Mouse (Mus musculus) testis, adult 2 months (tissue): ENCODE results near the gene Rassf4. TPM values are rescaled to one million over a fixed set of nuclear protein-coding genes. Genes with fewer than 3 reads are reported as not detected.
A peak's percentile ranks its signal among the peaks of the same experiment; 100 is the strongest.
"Not testable (repeated sequence)": the region's sequence is repeated elsewhere in the genome, so short reads cannot be mapped to it uniquely, and the experiment has no call there.

Experiments used
- H3K27ac ChIP-seq: fragments of 200-500 bp; 2 replicates; pipeline ENCODE4 v1.5.1; 2012; ENCODE audit warnings: low read depth, low read length; ENCODE audit not compliant: control insufficient read depth, insufficient read depth
- H3K27me3 ChIP-seq: fragments of 200-500 bp; 2 replicates; pipeline ENCODE4 v1.6.1; 2012; ENCODE audit warnings: mild to moderate bottlenecking, low read length, moderate library complexity; ENCODE audit not compliant: control insufficient read depth, insufficient read depth
- H3K36me3 ChIP-seq: fragments of 200-500 bp; 2 replicates; pipeline ENCODE4 v1.6.1; 2012; ENCODE audit warnings: mild to moderate bottlenecking, low read length; ENCODE audit not compliant: control insufficient read depth, insufficient read depth
- H3K4me1 ChIP-seq: fragments of 200-500 bp; 2 replicates; pipeline ENCODE4 v1.6.1; 2012; ENCODE audit warnings: low read length; ENCODE audit not compliant: control insufficient read depth, insufficient read depth
- H3K4me3 ChIP-seq: fragments of 200-500 bp; 2 replicates; pipeline ENCODE4 v1.5.1; 2012; ENCODE audit warnings: low read depth, mild to moderate bottlenecking, low read length, moderate library complexity, mixed read lengths; ENCODE audit not compliant: control insufficient read depth
- CTCF ChIP-seq: fragments of 200-500 bp; IDR thresholded peaks from 2 replicates; pipeline ENCODE4 v1.5.1; 2012; ENCODE audit warnings: low read depth, mild to moderate bottlenecking, inconsistent platforms, low read length, moderate library complexity; ENCODE audit not compliant: control insufficient read depth, insufficient read depth, insufficient replicate concordance
- POLR2A ChIP-seq: fragments of 200-500 bp; IDR thresholded peaks from 2 replicates; pipeline ENCODE4 v1.6.1; 2012; ENCODE audit warnings: low read depth, mild to moderate bottlenecking, inconsistent platforms, low read length, moderate library complexity; ENCODE audit not compliant: control insufficient read depth
- polyA plus RNA-seq: library from polyadenylated mRNA; depleted of rRNA; stranded (reverse); fragments of >200 nt; gene quantifications from 2 replicates; pipeline ENCODE4 v1.2.3, GENCODE M21; 2012; rRNA removed

Rassf4 gene
- polyA plus RNA-seq, 1 experiment, result 1.2 TPM

DNA sequence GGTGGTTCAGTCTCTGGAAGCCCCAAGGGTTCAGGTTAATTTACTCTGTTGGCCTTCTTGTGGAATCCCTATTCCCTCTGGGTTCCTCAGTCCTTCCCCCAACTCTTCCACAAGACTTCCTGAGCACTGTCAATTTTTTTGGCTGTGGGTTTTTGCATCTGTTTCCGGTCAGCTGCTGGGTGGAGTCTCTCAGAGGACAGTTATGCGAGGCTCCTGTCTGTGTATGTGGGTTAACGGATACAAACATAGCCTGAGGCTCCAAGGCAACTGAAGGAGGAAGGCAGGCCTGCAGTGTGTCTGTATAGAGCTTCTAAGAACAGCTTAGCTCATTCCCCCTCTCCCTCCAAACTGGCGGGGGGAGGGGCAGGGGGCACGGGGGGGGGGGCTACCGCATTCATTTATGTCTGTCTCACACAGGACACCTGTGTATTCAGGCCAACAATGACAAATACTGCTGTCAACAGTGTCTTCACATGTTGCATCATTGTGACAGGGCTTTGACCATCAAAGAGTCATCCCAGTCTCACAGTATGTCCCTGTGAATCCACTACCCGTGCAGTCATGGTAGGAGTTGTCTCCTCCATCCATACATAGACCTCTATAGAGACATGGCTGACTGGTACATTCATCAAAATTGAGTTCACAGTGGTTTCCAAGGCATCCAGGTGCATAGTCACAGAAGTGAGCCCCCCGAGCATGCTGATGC lies 52.3 kb downstream of the Rassf4 start:
- Histone ChIP-seq H3K4me3 (no peak overlapping the region), H3K4me1 (no peaks in the 10 kb centered on the region), H3K27me3 (no peaks in the 10 kb centered on the region), H3K27ac (no peak overlapping the region), H3K36me3 (no peaks in the 10 kb centered on the region)
- TF ChIP-seq POLR2A (no peak), CTCF (no peak)

DNA sequence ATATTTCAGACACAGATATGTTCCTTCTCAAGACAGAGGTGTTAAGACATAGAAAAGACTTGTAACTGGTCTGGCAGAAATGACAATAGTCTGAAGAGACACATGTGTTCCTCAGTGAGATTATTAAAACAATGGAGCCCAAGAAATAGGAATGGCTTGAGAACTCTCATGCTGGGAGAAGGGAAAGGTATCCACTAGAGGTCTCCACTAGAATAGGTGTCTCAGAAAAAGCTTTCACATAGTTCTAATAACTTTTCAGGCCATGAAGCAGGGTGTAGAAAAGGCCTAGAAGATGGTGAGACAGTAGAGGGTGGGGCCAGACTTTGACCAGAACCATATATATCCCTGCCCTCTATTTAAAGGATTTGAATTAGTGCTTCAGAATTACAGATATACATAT lies 55.7 kb downstream of the Rassf4 start:
- TF ChIP-seq POLR2A (no peak), CTCF (no peak)
- no peaks in the 10 kb centered on the region for H3K27me3 ChIP-seq

DNA sequence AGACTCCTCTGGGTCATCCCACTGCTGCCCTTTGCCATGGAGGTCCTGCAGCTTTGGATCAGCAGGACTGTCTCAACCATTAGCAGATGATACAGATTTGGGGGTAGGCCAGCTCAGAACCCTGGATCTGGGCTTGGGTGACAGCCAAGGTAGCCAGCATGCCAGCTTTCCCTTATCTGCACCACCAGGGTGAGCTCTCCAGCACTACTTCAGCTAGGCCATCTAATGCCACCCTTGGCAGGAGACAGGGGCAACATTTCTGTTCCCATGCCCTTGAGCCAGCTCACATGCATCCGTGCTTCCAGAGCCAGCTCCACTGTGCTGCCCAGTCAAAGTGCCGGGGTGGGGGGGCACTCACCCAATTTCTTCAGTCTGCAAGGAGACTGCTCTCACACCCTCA lies 58.0 kb downstream of the Rassf4 start:
- Histone ChIP-seq H3K36me3 (no peaks in the 10 kb centered on the region), H3K27ac (no peak overlapping the region), H3K4me3 (no peak overlapping the region), H3K27me3 (no peaks in the 10 kb centered on the region), H3K4me1 (no peaks in the 10 kb centered on the region)
- TF ChIP-seq POLR2A (no peak), CTCF (no peak)

More for the DNA sequence above, 55.7 kb downstream of the Rassf4 start:
- no peaks in the 10 kb centered on the region for H3K4me1 ChIP-seq
- no peak overlapping the region for H3K27ac ChIP-seq
- no peaks in the 10 kb centered on the region for H3K36me3 ChIP-seq
- H3K4me3 ChIP-seq, result no peak overlapping the region

DNA sequence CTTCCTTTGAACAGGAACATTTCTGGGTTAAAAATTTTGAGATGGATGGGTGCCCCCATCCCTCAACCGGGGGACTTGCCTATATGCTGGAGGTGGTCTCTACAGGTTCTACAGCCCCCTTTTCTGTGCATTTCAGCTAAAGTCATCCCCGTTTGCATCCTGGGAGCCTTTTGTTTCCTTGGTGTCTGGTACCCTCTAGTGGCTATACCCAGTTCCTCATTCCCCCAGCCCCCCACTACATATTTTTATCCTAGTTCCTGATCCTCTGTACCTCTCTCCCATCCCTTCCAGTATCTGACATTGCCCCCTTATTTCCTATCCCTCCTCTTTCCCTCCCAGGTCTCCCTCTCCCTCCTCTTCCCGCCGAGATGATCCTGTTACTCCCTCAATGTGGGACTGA lies 66.5 kb downstream of the Rassf4 start:
- TF ChIP-seq CTCF, result no peak
- no peak for TF ChIP-seq POLR2A

DNA sequence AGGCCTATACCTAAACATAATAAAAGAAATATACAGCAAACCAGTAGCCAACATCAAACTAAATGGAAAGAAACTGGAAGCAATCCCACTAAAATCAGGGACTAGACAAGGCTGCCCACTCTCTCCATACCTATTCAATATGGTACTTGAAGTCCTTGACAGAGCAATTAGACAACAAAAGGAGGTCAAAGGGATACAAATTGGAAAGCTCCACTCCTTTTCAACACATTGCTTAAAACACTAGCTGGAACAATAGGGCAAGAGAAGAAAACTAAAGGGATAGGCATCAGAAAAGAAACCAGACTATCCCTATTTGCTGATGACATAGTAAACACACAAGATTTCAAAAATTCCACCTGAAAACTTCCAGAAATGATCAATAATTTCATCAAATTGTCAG lies 72.8 kb downstream of the Rassf4 start:
- H3K27ac ChIP-seq, H3K27me3 ChIP-seq: not testable (repeated sequence)

More for the DNA sequence above, 66.5 kb downstream of the Rassf4 start:
- Histone ChIP-seq H3K27ac (no peak overlapping the region), H3K4me3 (no peak overlapping the region), H3K4me1 (no peaks in the 10 kb centered on the region), H3K36me3 (no peaks in the 10 kb centered on the region), H3K27me3 (no peaks in the 10 kb centered on the region)

DNA sequence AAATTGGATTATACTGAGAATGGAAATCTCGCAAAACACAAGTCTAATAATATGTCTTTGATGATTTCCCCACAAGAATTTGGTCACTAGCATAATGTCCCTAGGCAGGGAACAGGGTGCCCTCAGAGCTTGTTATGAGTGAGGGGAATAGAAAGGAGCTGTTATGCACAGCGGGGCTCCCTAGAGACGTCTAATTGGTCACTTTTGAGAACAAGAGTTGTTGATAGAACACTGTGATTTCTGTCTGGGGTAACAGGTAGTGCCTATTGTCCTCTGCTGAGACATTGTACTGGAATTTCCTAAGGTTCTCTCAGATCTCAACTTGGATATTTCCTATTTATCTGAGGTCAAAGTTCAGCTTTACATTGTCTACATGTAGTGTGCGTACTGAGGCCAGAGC lies 89.7 kb downstream of the Rassf4 start, which contains the start of gene Olfr215:
Olfr215 (minus strand) TSS at position 101 of the 400 bp plus-strand sequence.
- no peaks in the 10 kb centered on the region for H3K36me3 ChIP-seq
- H3K4me3 ChIP-seq, result peak within 1 kb of the TSS; percentile 2; the same call in 1 of the 2 replicates
- H3K27ac ChIP-seq, result no peak within 1 kb of the TSS
- H3K27me3 ChIP-seq, result no peaks in the 10 kb centered on the region
- TF ChIP-seq POLR2A, result no peak
- TF ChIP-seq CTCF, result no peak
- no peaks in the 10 kb centered on the region; the same call in 1 of the 2 replicates for H3K4me1 ChIP-seq

More for the DNA sequence above, 72.8 kb downstream of the Rassf4 start:
- not testable (repeated sequence) for H3K36me3 ChIP-seq, H3K4me1 ChIP-seq, H3K4me3 ChIP-seq

Other genes with a start within 250 kb of the Rassf4 start
- gene Alox5, start 212.8 kb downstream of the Rassf4 start, polyA plus RNA-seq, result 2.2 and 3.5 TPM in 2 replicates
- not detected in 2 replicates for gene Olfr211, start 184.9 kb downstream of the Rassf4 start, polyA plus RNA-seq
- 2.5 and 2.9 TPM in 2 replicates for gene Olfr212, start 167.4 kb downstream of the Rassf4 start, polyA plus RNA-seq
- not detected in 2 replicates for gene Olfr213, start 135.5 kb downstream of the Rassf4 start, polyA plus RNA-seq
- gene Gm5580, start 122.8 kb downstream of the Rassf4 start, polyA plus RNA-seq, result 0.14 TPM in 1 of 2 replicates, not detected in the other
- gene Olfr214, start 119.7 kb downstream of the Rassf4 start, polyA plus RNA-seq, result not detected in 2 replicates
- 0.59 and 0.89 TPM in 2 replicates for gene Olfr215, start 89.8 kb downstream of the Rassf4 start, polyA plus RNA-seq
- gene Zfp422, start 45.0 kb downstream of the Rassf4 start, polyA plus RNA-seq, result 5.1 and 6.0 TPM in 2 replicates
- 0.20 and 0.28 TPM in 2 replicates for gene Depp1, start 23.3 kb downstream of the Rassf4 start, polyA plus RNA-seq
- 0.02 and 0.04 TPM in 2 replicates for gene Tmem72, start 43.0 kb upstream of the Rassf4 start, polyA plus RNA-seq